Mouse (Mus musculus): ENCODE measurements around the gene Clcn6. TPM values are rescaled to one million over a fixed set of nuclear protein-coding genes. Genes with fewer than 3 reads are reported as not detected.

Gene Clcn6
- total and polyA plus RNA-seq, 2 experiments from 2014 or later, result 26.5 to 64.9 TPM

- TF ChIP-seq CTCF (IDR thresholded peaks at IDR 0.05), result no peak
- 63% methylated on average over 17 of the region's 17 CpGs for WGBS
- peak overlapping the region; percentile 18; the same call in 1 of the 2 replicates for H3K27ac ChIP-seq (ENCODE audit: low read depth, low read length)
- ATAC-seq (ENCODE audit: low FRiP score) (no peak; the same call in 1 of the 2 replicates), DNase-seq (ENCODE audit: low spot score) (peak; percentile 38)
- no peak overlapping the region for H3K4me3 ChIP-seq (ENCODE audit: low read depth, low read length)
- H3K4me1 ChIP-seq (ENCODE audit: insufficient read depth, low read length), result peaks cover 5% of the 10 kb centered on the region; the same call in 1 of the 2 replicates
- 0 out of 2 replicates have a peak overlapping the region, but pooled peaks have one; percentile 2 for H3K9ac ChIP-seq (replicated peaks; ENCODE audit: low read length, poor library complexity, severe bottlenecking)
- no peaks in the 10 kb centered on the region for H3K27me3 ChIP-seq (ENCODE audit: insufficient read depth, low read length)
- no peaks in the 10 kb centered on the region for H3K9me3 ChIP-seq (ENCODE audit: low read length)
- H3K4me2 ChIP-seq (ENCODE audit: low read depth, low read length, poor library complexity, severe bottlenecking), result no peak overlapping the region
- peaks cover 29% of the 10 kb centered on the region for H3K36me3 ChIP-seq (ENCODE audit: insufficient read depth, low read length)
These were observed 37.4 kb downstream of the Clcn6 start for GRCm38 (mm10) chr4:148001013-148001789.

GRCm38 (mm10) chr4:148000202-148000772 is 38.3 kb downstream of the Clcn6 start, which contains the start of gene Nppa:
TSS of gene Nppa (plus strand) at chr4:148000722.
- 0 out of 2 replicates have a peak within 1 kb of the TSS, but pooled peaks have one; percentile 2 for H3K9ac ChIP-seq (replicated peaks; ENCODE audit: low read length, poor library complexity, severe bottlenecking)

GRCm38 (mm10) chr4:147995311-147995710 is 43.3 kb downstream of the Clcn6 start:
- Histone ChIP-seq H3K4me2 (ENCODE audit: low read depth, low read length, poor library complexity, severe bottlenecking) (no peak overlapping the region), H3K4me3 (ENCODE audit: low read depth, low read length) (no peak overlapping the region), H3K27ac (ENCODE audit: low read depth, low read length) (no peak overlapping the region), H3K9ac (replicated peaks; ENCODE audit: low read length, poor library complexity, severe bottlenecking) (no peak overlapping the region), H3K36me3 (ENCODE audit: insufficient read depth, low read length) (no peaks in the 10 kb centered on the region), H3K4me1 (ENCODE audit: insufficient read depth, low read length) (peaks cover 3% of the 10 kb centered on the region; the same call in 1 of the 2 replicates), H3K9me3 (ENCODE audit: low read length) (no peaks in the 10 kb centered on the region), H3K27me3 (ENCODE audit: insufficient read depth, low read length) (no peaks in the 10 kb centered on the region)
- no peak for TF ChIP-seq CTCF (IDR thresholded peaks at IDR 0.05)
- ATAC-seq (ENCODE audit: low FRiP score), result no peak
- 83% methylated on average over 3 of the region's 3 CpGs for WGBS
- DNase-seq (ENCODE audit: low spot score), result no peak

More at GRCm38 (mm10) chr4:148000202-148000772, 38.3 kb downstream of the Clcn6 start, which contains the start of gene Nppa:
- Histone ChIP-seq H3K9me3 (ENCODE audit: low read length) (no peaks in the 10 kb centered on the region), H3K27me3 (ENCODE audit: insufficient read depth, low read length) (no peaks in the 10 kb centered on the region), H3K4me2 (ENCODE audit: low read depth, low read length, poor library complexity, severe bottlenecking) (no peak within 1 kb of the TSS), H3K36me3 (ENCODE audit: insufficient read depth, low read length) (peaks cover 21% of the 10 kb centered on the region), H3K4me3 (ENCODE audit: low read depth, low read length) (no peak within 1 kb of the TSS), H3K4me1 (ENCODE audit: insufficient read depth, low read length) (peaks cover 5% of the 10 kb centered on the region; the same call in 1 of the 2 replicates), H3K27ac (ENCODE audit: low read depth, low read length) (peak within 1 kb of the TSS; percentile 32)
- ATAC-seq (ENCODE audit: low FRiP score), result peak; percentile 52; the same call in 1 of the 2 replicates
- TF ChIP-seq CTCF (IDR thresholded peaks at IDR 0.05), result no peak
- peak; percentile 44 for DNase-seq (ENCODE audit: low spot score)
- 21% methylated on average over 12 of the region's 12 CpGs for WGBS

DNA sequence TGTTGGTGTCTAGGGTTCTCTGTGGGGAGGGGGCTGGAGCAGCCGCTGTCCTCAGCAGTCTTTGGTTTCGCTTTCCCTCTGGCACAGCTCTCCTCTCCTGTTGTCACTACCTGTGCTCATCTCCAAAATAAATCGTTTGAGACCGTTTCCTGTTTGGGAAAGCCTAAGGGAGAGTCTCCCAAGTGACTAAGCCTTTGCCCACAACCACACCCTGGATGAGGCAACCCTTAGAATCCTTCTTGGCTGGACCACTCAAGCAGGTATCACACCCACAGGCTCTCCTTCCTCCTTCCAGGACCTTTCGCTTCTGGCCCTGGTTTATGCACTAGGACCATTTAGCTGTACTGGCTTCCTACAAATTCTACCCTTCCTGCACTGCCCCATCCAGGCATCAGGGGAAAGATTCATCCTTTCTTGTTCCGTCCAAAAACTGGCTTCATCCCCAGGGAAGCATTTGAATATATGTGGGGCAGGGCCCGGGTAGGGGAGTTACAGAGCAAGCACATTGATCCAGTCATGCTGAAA is 45.0 kb downstream of the Clcn6 start:
- Histone ChIP-seq H3K27me3 (ENCODE audit: insufficient read depth, low read length) (no peaks in the 10 kb centered on the region), H3K36me3 (ENCODE audit: insufficient read depth, low read length) (no peaks in the 10 kb centered on the region), H3K27ac (ENCODE audit: low read depth, low read length) (no peak overlapping the region), H3K4me2 (ENCODE audit: low read depth, low read length, poor library complexity, severe bottlenecking) (no peak overlapping the region), H3K9ac (replicated peaks; ENCODE audit: low read length, poor library complexity, severe bottlenecking) (no peak overlapping the region), H3K4me1 (ENCODE audit: insufficient read depth, low read length) (no peaks in the 10 kb centered on the region), H3K9me3 (ENCODE audit: low read length) (no peaks in the 10 kb centered on the region), H3K4me3 (ENCODE audit: low read depth, low read length) (no peak overlapping the region)
- WGBS, result 59% methylated on average over 7 of the region's 7 CpGs
- DNase-seq (ENCODE audit: low spot score), result no peak
- no peak for ATAC-seq (ENCODE audit: low FRiP score)
- no peak for TF ChIP-seq CTCF (IDR thresholded peaks at IDR 0.05)

- Histone ChIP-seq H3K4me3 (ENCODE audit: low read depth, low read length) (no peak within 1 kb of the TSS), H3K36me3 (ENCODE audit: insufficient read depth, low read length) (no peaks in the 10 kb centered on the region), H3K27me3 (ENCODE audit: insufficient read depth, low read length) (no peaks in the 10 kb centered on the region), H3K9me3 (ENCODE audit: low read length) (peaks cover 6% of the 10 kb centered on the region; the same call in 1 of the 2 replicates), H3K4me1 (ENCODE audit: insufficient read depth, low read length) (no peaks in the 10 kb centered on the region), H3K9ac (replicated peaks; ENCODE audit: low read length, poor library complexity, severe bottlenecking) (no peak within 1 kb of the TSS), H3K27ac (ENCODE audit: low read depth, low read length) (no peak within 1 kb of the TSS), H3K4me2 (ENCODE audit: low read depth, low read length, poor library complexity, severe bottlenecking) (no peak within 1 kb of the TSS)
- TF ChIP-seq CTCF (IDR thresholded peaks at IDR 0.05), result no peak
- 37% methylated on average over 20 of the region's 20 CpGs for WGBS
- ATAC-seq (ENCODE audit: low FRiP score) (no peak), DNase-seq (ENCODE audit: low spot score) (no peak)
These were observed 53.2 kb downstream of the Clcn6 start, which contains the start of gene Nppb for GRCm38 (mm10) chr4:147985205-147986132. TSS of gene Nppb (plus strand) at chr4:147985788.
